Mouse (Mus musculus) v-Abl transformed pro-B cells (cell line): ENCODE data around the gene Ncbp3.

ENCODE experiments used
- in situ Hi-C, 2 experiments: fragments of 400-800 bp; cut with MboI; formaldehyde crosslinking; loops; one replicate each; pipeline ENCODE4 v1.15.1; 2025; ENCODE audit not compliant: unreplicated experiment in 2 of 2

Gene Ncbp3

GRCm38 (mm10) chr11:73024236-73024904, 23.2 kb upstream of the Ncbp3 start:
- in situ Hi-C loops, result loop anchor here in 1 of 2 experiments (25.0 kb wide), 1 partner anchor 687 kb away; no protein-coding TSS in a partner anchor

- in situ Hi-C loops, result loop anchor here (25.0 kb wide), 2 partner anchors 590 to 815 kb away; partner anchors contain the start of genes 4933427D14Rik (in 1 of the 2), Ggt6 (in 1 of the 2), Gm43951 (in 1 of the 2) and Med31 (in 1 of the 2)
These were observed 20.6 kb upstream of the Ncbp3 start for GRCm38 (mm10) chr11:73026961-73027360.

GRCm38 (mm10) chr11:73030821-73031498, 16.6 kb upstream of the Ncbp3 start:
- in situ Hi-C loops, result loop anchor here (25.0 kb wide), 2 partner anchors 594 to 819 kb away; partner anchors contain the start of genes 4933427D14Rik (in 1 of the 2), Ggt6 (in 1 of the 2), Gm43951 (in 1 of the 2) and Med31 (in 1 of the 2)

GRCm38 (mm10) chr11:73031536-73031935, 16.0 kb upstream of the Ncbp3 start:
- in situ Hi-C loops, result loop anchor here (25.0 kb wide), 2 partner anchors 594 to 819 kb away; partner anchors contain the start of genes 4933427D14Rik (in 1 of the 2), Ggt6 (in 1 of the 2), Gm43951 (in 1 of the 2) and Med31 (in 1 of the 2)

GRCm38 (mm10) chr11:73036077-73036476, 11.5 kb upstream of the Ncbp3 start:
- in situ Hi-C loops, result loop anchor here (25.0 kb wide), 2 partner anchors 599 to 824 kb away; partner anchors contain the start of genes 4933427D14Rik (in 1 of the 2), Ggt6 (in 1 of the 2), Gm43951 (in 1 of the 2) and Med31 (in 1 of the 2)

GRCm38 (mm10) chr11:73036889-73037288, 10.7 kb upstream of the Ncbp3 start:
- in situ Hi-C loops, result loop anchor here (25.0 kb wide), 2 partner anchors 600 to 825 kb away; partner anchors contain the start of genes 4933427D14Rik (in 1 of the 2), Ggt6 (in 1 of the 2), Gm43951 (in 1 of the 2) and Med31 (in 1 of the 2)

GRCm38 (mm10) chr11:73037691-73038090, 9.9 kb upstream of the Ncbp3 start:
- in situ Hi-C loops, result loop anchor here (25.0 kb wide), 2 partner anchors 600 to 825 kb away; partner anchors contain the start of genes 4933427D14Rik (in 1 of the 2), Ggt6 (in 1 of the 2), Gm43951 (in 1 of the 2) and Med31 (in 1 of the 2)

- in situ Hi-C loops, result loop anchor here (25.0 kb wide), 2 partner anchors 602 to 827 kb away; partner anchors contain the start of genes 4933427D14Rik (in 1 of the 2), Ggt6 (in 1 of the 2), Gm43951 (in 1 of the 2) and Med31 (in 1 of the 2)
These were observed 8.3 kb upstream of the Ncbp3 start for GRCm38 (mm10) chr11:73039102-73039799.

- in situ Hi-C loops, result loop anchor here (5.0 to 25.0 kb wide), 4 partner anchors 37 to 1331 kb away; partner anchors contain the start of genes 4933427D14Rik (in 1 of the 2), Ggt6 (in 1 of the 2), Gm43951 (in 1 of the 2) and Med31 (in 1 of the 2)
These were observed 3.3 kb upstream of the Ncbp3 start for GRCm38 (mm10) chr11:73044229-73044755.

- in situ Hi-C loops, result loop anchor here (5.0 to 25.0 kb wide), 5 partner anchors 32 to 1330 kb away; partner anchors contain the start of genes 4933427D14Rik (in 1 of the 2), Ggt6 (in 1 of the 2), Gm43951 (in 1 of the 2) and Med31 (in 1 of the 2)
These were observed 2.8 kb upstream of the Ncbp3 start for GRCm38 (mm10) chr11:73044789-73045188.

GRCm38 (mm10) chr11:73048030-73048876, 670 bp downstream of the Ncbp3 start:
- in situ Hi-C loops, result loop anchor here (5.0 to 25.0 kb wide), 4 partner anchors 36 to 1327 kb away; partner anchors contain the start of genes 4933427D14Rik (in 1 of the 2), Ggt6 (in 1 of the 2), Gm43951 (in 1 of the 2) and Med31 (in 1 of the 2)

GRCm38 (mm10) chr11:73049335-73049734, 1.8 kb downstream of the Ncbp3 start:
- in situ Hi-C loops, result loop anchor here (5.0 to 25.0 kb wide), 4 partner anchors 37 to 1325 kb away; partner anchors contain the start of genes 4933427D14Rik (in 1 of the 2), Ggt6 (in 1 of the 2), Gm43951 (in 1 of the 2) and Med31 (in 1 of the 2)

- in situ Hi-C loops, result no loop called here
These were observed 5.2 kb downstream of the Ncbp3 start for GRCm38 (mm10) chr11:73052795-73053194.

GRCm38 (mm10) chr11:73057701-73058100, 10.1 kb downstream of the Ncbp3 start:
- in situ Hi-C loops, result no loop called here

- in situ Hi-C loops, result no loop called here
These were observed 12.0 kb downstream of the Ncbp3 start for GRCm38 (mm10) chr11:73059630-73060029.

GRCm38 (mm10) chr11:73061413-73061812, 13.8 kb downstream of the Ncbp3 start:
- in situ Hi-C loops, result no loop called here

GRCm38 (mm10) chr11:73071839-73072238, 24.3 kb downstream of the Ncbp3 start:
- in situ Hi-C loops, result loop anchor here (5.0 to 10.0 kb wide), 3 partner anchors 35 to 1295 kb away; partner anchors contain the start of genes Ctns (in 1 of the 2) and Shpk (in 1 of the 2)

- in situ Hi-C loops, result loop anchor here in 1 of 2 experiments (10.0 kb wide), 1 partner anchor 119 kb away; the partner anchor contains the start of genes Ctns and Shpk
These were observed 28.7 kb downstream of the Ncbp3 start for GRCm38 (mm10) chr11:73076295-73076694.
